Mouse (Mus musculus) thymus, postnatal 36 days (tissue): ENCODE results near the gene Spata1.

Source experiments
- DNase-seq, 2 experiments: peaks; one replicate each; pipeline ENCODE4 v3.0.0; 2022; ENCODE audit warnings: mixed read lengths in 2 of 2

Gene Spata1

GRCm38 (mm10) chr3:146418901-146419300 lies 80.7 kb downstream of the Spata1 start:
- no peak for DNase-seq

- no peak for DNase-seq
Measured at GRCm38 (mm10) chr3:146417873-146418272, 81.7 kb downstream of the Spata1 start.

- no peak for DNase-seq
Measured at GRCm38 (mm10) chr3:146414555-146414954, 85.0 kb downstream of the Spata1 start.

- DNase-seq, result no peak
Measured at GRCm38 (mm10) chr3:146413992-146414391, 85.6 kb downstream of the Spata1 start.

DNA sequence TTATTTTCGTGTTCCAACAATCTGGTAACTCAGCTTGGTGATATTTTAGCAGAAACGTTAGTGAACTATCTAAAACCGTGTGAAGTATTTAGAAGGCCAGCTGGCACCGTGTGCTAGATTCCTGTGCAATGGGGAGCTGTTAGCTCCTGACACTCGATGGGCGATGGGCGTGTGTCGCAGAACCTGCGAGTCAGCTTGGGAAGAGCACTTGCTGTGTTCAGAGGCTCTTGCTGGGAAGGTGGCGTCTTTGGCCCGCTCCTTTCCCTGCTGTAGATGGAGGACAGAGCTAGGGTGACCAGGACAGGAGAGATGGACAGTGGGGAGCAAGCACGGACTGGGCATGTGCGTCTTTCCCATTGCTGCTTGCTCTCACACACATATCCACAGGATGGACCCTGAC lies 86.5 kb downstream of the Spata1 start:
- DNase-seq, result no peak

DNA sequence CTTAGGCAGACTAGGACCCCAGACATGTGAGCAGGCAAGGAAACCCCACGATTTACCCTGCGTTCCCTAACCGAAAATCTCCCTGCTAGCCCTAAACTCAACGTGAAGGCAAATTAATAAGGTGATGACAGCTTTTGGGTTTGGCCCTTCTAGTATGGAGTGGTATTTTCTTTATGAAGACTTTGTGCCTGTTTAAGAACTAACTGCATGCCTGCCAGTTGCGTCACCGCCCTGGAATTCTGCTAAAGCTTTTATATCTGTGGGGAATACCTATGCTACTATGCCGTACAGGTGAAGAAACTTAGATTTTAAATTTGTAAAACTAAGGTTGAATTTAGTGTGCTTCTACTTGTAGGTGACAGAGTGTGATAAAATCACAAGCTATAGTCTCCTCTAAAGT lies 87.1 kb downstream of the Spata1 start:
- DNase-seq, result no peak

- DNase-seq, result no peak
Measured at GRCm38 (mm10) chr3:146412008-146412407, 87.5 kb downstream of the Spata1 start.

- no peak for DNase-seq
Measured at GRCm38 (mm10) chr3:146410114-146410513, 89.4 kb downstream of the Spata1 start.
